Mouse (Mus musculus): ENCODE data around the gene Ssna1.

DNA sequence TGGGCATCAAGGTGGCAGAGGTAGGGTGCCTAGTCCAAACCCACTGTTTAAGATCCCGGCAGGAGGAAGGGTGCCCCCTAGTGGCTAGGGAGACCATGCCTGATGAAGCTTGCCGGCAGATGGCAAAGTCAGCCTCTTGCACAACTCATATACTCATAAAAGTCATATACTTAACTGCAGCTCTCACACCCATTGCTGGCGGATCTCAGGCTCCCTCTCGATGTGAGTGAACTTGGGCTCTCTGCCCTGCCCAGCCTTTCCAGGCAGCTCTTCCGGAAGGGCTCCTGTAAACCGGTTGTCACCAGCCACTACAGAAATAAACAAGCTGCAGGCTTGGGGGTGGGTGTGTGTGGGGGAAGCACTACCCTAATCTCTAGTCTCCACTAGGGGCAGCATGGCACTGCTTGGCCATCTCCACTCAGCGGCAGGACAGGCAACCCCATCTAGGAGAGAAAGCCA, 43.8 kb downstream of the Ssna1 start:
- TF ChIP-seq TAL1 (conservative IDR thresholded peaks at IDR 0.05; ENCODE audit: low read depth, low read length): no peak
- TF ChIP-seq CTCF (IDR thresholded peaks at IDR 0.05; ENCODE audit: low read depth, low read length): peak; percentile 67
- TF ChIP-seq GATA1 (IDR thresholded peaks at IDR 0.05; ENCODE audit: borderline replicate concordance, low read length): no peak
- no peak for TF ChIP-seq GATA2 (IDR thresholded peaks at IDR 0.05; ENCODE audit: borderline replicate concordance, low read depth, low read length)
- TF ChIP-seq POLR2AphosphoS5 (IDR thresholded peaks at IDR 0.05; ENCODE audit: insufficient replicate concordance, low read depth, low read length): no peak

Data from G1E (cell line).